Mouse (Mus musculus) testis, adult 2 months (tissue): Measurements from ENCODE around the gene Trappc4.

ENCODE experiments used
- CTCF ChIP-seq: fragments of 200-500 bp; IDR thresholded peaks from 2 replicates; pipeline ENCODE4 v1.5.1; 2012; ENCODE audit warnings: low read depth, mild to moderate bottlenecking, inconsistent platforms, low read length, moderate library complexity; ENCODE audit not compliant: control insufficient read depth, insufficient read depth, insufficient replicate concordance
- POLR2A ChIP-seq: fragments of 200-500 bp; IDR thresholded peaks from 2 replicates; pipeline ENCODE4 v1.6.1; 2012; ENCODE audit warnings: low read depth, mild to moderate bottlenecking, inconsistent platforms, low read length, moderate library complexity; ENCODE audit not compliant: control insufficient read depth

DNA sequence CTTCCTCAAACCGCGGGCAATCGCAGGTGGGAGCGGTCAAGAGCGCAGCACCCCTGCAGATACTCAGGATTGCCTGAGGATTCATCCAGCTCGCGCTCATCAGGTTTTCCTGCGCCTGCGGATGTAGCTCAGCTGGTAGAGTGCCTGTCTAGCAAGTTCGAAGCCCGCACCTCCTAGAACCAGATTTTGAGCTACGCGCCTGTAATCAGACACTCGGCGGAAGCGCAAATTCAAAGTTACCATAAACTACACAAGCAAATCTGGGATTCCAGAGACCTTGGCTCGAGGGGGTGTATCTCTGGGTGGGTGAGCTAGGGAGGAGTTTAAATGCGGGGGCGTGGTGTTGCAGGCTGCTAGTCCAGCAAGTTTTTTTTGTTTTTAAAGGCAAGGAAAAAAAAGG, 33.6 kb upstream of the Trappc4 start, which contains the start of gene Foxr1:
- TF ChIP-seq CTCF (no peak), POLR2A (no peak)
